7 mouse cellular contexts compared by ENCODE assay signal in the genomic region with DNA sequence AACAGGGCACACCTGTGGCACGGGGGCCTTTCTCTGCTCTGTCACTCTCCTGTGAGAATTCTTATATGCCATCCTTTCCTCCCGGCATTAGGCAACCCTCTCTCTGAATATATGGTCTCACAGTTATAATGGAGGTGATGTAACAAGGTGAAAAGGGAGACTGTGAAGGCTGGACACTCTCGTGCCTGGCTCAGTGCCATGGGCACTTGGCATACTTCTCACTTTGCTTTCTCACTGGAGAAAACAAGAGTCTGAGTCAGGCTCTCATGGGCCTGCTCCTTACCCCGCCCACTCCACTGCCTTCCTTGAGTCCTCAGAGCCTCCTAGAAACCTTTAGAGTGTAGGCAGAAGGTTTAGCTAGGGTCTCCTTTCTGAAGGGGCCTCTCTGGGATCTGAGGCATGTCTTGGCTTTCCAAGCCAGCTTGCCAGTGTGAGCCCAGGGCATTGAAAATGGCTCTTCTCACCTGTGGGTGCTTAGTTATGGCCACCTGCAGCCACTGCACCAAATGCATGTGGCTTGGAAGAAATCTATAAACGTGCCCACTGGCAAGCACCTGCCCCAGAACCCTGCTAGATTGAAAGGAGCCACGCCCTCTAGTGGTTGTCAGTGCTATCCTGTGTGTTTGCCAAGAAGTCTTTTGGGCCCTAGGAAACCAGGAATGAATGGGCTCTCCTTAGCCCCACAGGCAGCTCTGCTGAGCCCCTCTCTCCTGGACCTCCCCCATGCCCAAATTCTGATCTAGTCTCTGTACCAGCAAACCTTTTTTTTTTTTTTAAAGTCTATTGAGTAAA. TPM values are rescaled to one million over a fixed set of nuclear protein-coding genes. Genes with fewer than 3 reads are reported as not detected.
A peak's percentile ranks its signal among the peaks of the same experiment; 100 is the strongest.
DNase-seq lines count a peak whose midpoint lies in the region; ATAC-seq and TF ChIP-seq lines count a peak whose summit lies in the region.

No protein-coding gene starts in this region.

- H3K36me3 ChIP-seq in kidney, embryonic 16.5 days (ENCODE audit: insufficient read depth, low read length), result no peaks in the 10 kb centered on the region
- H3K36me3 ChIP-seq in liver, embryonic 14.5 days (replicated peaks; ENCODE audit: control insufficient read depth, insufficient read depth, low read depth), result no peaks in the 10 kb centered on the region
- H3K36me3 ChIP-seq in forebrain, embryonic 11.5 days (ENCODE audit: control insufficient read depth, insufficient read depth, low read length), result no peaks in the 10 kb centered on the region

- no peak overlapping the region for H3K4me3 ChIP-seq in kidney, embryonic 16.5 days (ENCODE audit: low read length)
- no peak overlapping the region for H3K4me3 ChIP-seq in liver, embryonic 14.5 days (ENCODE audit: insufficient read depth in 1 of 2, low read depth in 2 of 2, low read length in 2 of 2)
- no peak overlapping the region for H3K4me3 ChIP-seq in forebrain, embryonic 11.5 days (ENCODE audit: low read depth, low read length)

- TF ChIP-seq EP300 in liver, embryonic 14.5 days (IDR thresholded peaks at IDR 0.05; ENCODE audit: low read depth), result no peak

- peak; percentile 75 for TF ChIP-seq CTCF in liver, embryonic 14.5 days (IDR thresholded peaks at IDR 0.05; ENCODE audit: low read depth)

- H3K9ac ChIP-seq in kidney, embryonic 16.5 days (replicated peaks; ENCODE audit: low read length), result no peak overlapping the region
- no peak overlapping the region for H3K9ac ChIP-seq in liver, embryonic 14.5 days (replicated peaks)
- H3K9ac ChIP-seq in forebrain, embryonic 11.5 days (ENCODE audit: low read length), result no peak overlapping the region

- ATAC-seq in kidney, embryonic 16.5 days (ENCODE audit: low FRiP score, low TSS enrichment), result no peak
- no peak for ATAC-seq in liver, embryonic 14.5 days (ENCODE audit: insufficient read depth)
- ATAC-seq in forebrain, embryonic 11.5 days (replicated peaks; ENCODE audit: low FRiP score), result no peak

- no peak overlapping the region for H3K27ac ChIP-seq in kidney, embryonic 16.5 days (ENCODE audit: low read length)
- H3K27ac ChIP-seq in liver, embryonic 14.5 days, result no peak overlapping the region
- no peak overlapping the region for H3K27ac ChIP-seq in forebrain, embryonic 11.5 days (ENCODE audit: low read depth, low read length)

- 58% methylated on average over 6 of the region's 6 CpGs for WGBS in kidney, embryonic 16.5 days
- WGBS in liver, embryonic 14.5 days (ENCODE audit: insufficient replicate concordance), result 45% methylated on average over 6 of the region's 6 CpGs
- 60% methylated on average over 6 of the region's 6 CpGs for WGBS in forebrain, embryonic 11.5 days

- peak; percentile 64 for DNase-seq in kidney, adult 18-20 months
- DNase-seq in ES-CJ7 (ENCODE audit: low read depth, low spot score), result peak; percentile 60
- peak; percentile 68 for DNase-seq in adrenal gland, postnatal 14 days
- DNase-seq in liver, embryonic 14.5 days (ENCODE audit: low read depth in 3 of 3, low spot score in 3 of 3), result no peak
- DNase-seq in layer of hippocampus, adult 18-20 months (ENCODE audit: low spot score in 2 of 2), result no peak
- DNase-seq in forebrain, embryonic 11.5 days (ENCODE audit: low spot score), result no peak

- H3K27me3 ChIP-seq in kidney, embryonic 16.5 days (ENCODE audit: insufficient read depth, low read length), result peaks cover 5% of the 10 kb centered on the region; the same call in 1 of the 2 replicates
- H3K27me3 ChIP-seq in liver, embryonic 14.5 days (ENCODE audit: control insufficient read depth, insufficient read depth, low read length), result no peaks in the 10 kb centered on the region
- H3K27me3 ChIP-seq in forebrain, embryonic 11.5 days (ENCODE audit: control insufficient read depth, insufficient read depth, low read length), result no peaks in the 10 kb centered on the region

- H3K4me1 ChIP-seq in kidney, embryonic 16.5 days (ENCODE audit: insufficient read depth, low read length), result peaks cover 70% of the 10 kb centered on the region
- H3K4me1 ChIP-seq in liver, embryonic 14.5 days (replicated peaks; ENCODE audit: control insufficient read depth in 2 of 2, insufficient read depth in 2 of 2, low read length in 1 of 2), result 0 out of 4 replicates have a peak, but pooled peaks cover 0 to 3% of the 10 kb centered on the region in 2 experiments
- peaks cover 43% of the 10 kb centered on the region for H3K4me1 ChIP-seq in forebrain, embryonic 11.5 days (replicated peaks; ENCODE audit: control insufficient read depth, insufficient read depth, low read length)

- no peaks in the 10 kb centered on the region for H3K9me3 ChIP-seq in kidney, embryonic 16.5 days (ENCODE audit: low read length)
- H3K9me3 ChIP-seq in liver, embryonic 14.5 days (ENCODE audit: control insufficient read depth, low read length), result no peaks in the 10 kb centered on the region
- H3K9me3 ChIP-seq in forebrain, embryonic 11.5 days (ENCODE audit: control insufficient read depth, low read length), result no peaks in the 10 kb centered on the region

- no peak overlapping the region for H3K4me2 ChIP-seq in kidney, embryonic 16.5 days (replicated peaks; ENCODE audit: low read depth, low read length)
- H3K4me2 ChIP-seq in liver, embryonic 14.5 days (ENCODE audit: low read depth), result no peak overlapping the region
- H3K4me2 ChIP-seq in forebrain, embryonic 11.5 days (ENCODE audit: low read depth, low read length, severe bottlenecking), result no peak overlapping the region

RNA-seq across cellular contexts. Expression of gene Flrt1, which starts 2.8 kb away (rescaled TPM):
- polyA plus RNA-seq in kidney, embryonic 16.5 days (2015; fragmentation: Nextera tagmentation; extraction: Ambion mirVana), result 5.4 and 6.8 TPM in 2 replicates
- 1.2 and 1.5 TPM in 2 replicates for total RNA-seq in adrenal gland, postnatal 14 days (2021)
- polyA plus RNA-seq in liver, embryonic 14.5 days (2012; rRNA removed), result 0.01 and 0.02 TPM in 2 replicates
- 0.08 and 0.09 TPM in 2 replicates for polyA plus RNA-seq in liver, embryonic 14.5 days (2014; fragmentation: Nextera tagmentation; extraction: Ambion mirVana)
- 10 to 100 TPM; 21.6 to 22.0 TPM for total RNA-seq in layer of hippocampus, adult 18-20 months (2021)
- polyA plus RNA-seq in forebrain, embryonic 11.5 days (2014; fragmentation: Nextera tagmentation; extraction: Ambion mirVana), result 7.7 and 9.0 TPM in 2 replicates

RNA-seq across cellular contexts. Expression of gene Macrod1, which starts 51.7 kb away (rescaled TPM):
- polyA plus RNA-seq in kidney, embryonic 16.5 days (2015; fragmentation: Nextera tagmentation; extraction: Ambion mirVana), result 15.6 and 16.4 TPM in 2 replicates
- 118 and 138 TPM in 2 replicates for total RNA-seq in adrenal gland, postnatal 14 days (2021)
- 4.5 TPM in 2 replicates for polyA plus RNA-seq in liver, embryonic 14.5 days (2012; rRNA removed)
- 3.7 and 5.1 TPM in 2 replicates for polyA plus RNA-seq in liver, embryonic 14.5 days (2014; fragmentation: Nextera tagmentation; extraction: Ambion mirVana)
- 10 to 100 TPM; 22.9 to 23.7 TPM for total RNA-seq in layer of hippocampus, adult 18-20 months (2021)
- polyA plus RNA-seq in forebrain, embryonic 11.5 days (2014; fragmentation: Nextera tagmentation; extraction: Ambion mirVana), result 3.6 and 4.0 TPM in 2 replicates

Comparison
In these comparisons a context has a peak if more than half of its experiments do, and no peak if none do; other contexts are left out.
1. DNase-seq: peak in kidney, adult 18-20 months (single experiment), ES-CJ7 (single experiment) and adrenal gland, postnatal 14 days (single experiment); none in liver, embryonic 14.5 days (0 of 3), layer of hippocampus, adult 18-20 months (0 of 2) and forebrain, embryonic 11.5 days (single experiment).